In the genomic region with DNA sequence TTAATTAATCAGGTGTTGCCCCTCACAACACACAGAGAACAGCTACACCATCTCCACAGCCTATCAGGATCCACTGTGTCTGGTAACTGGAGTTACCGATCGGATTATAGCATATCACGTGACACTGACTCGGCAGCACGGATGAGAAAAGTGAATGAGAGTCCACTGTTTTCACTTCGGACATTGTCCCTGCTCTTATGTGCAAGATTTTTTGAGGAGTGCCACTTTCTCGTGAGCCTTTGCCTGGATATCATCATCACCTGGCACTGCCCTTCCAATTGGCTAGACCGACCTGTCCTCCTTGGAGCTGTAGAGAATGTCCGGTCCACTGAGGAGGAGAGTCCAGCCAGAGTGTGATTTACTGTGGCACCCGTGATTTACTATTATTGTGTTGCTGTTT, we compare ENCODE assay signal across 25 mouse cellular contexts.
A peak's percentile ranks its signal among the peaks of the same experiment; 100 is the strongest.
DNase-seq lines count a peak whose midpoint lies in the region; ATAC-seq and TF ChIP-seq lines count a peak whose summit lies in the region.
"Had no signal": no experiment of that assay in that cellular context is flagged by ENCODE, and none has a peak within 500 bp of the region (broad histone marks: within the 10 kb centered on the region; RNA-seq: fewer than 3 reads in every experiment).

No protein-coding gene starts in this region.

- no peak overlapping the region for H3K27ac ChIP-seq in intestine, postnatal 0 days (ENCODE audit: low read depth, low read length)
- no peak overlapping the region for H3K27ac ChIP-seq in intestine, embryonic 15.5 days
- H3K27ac ChIP-seq in kidney, embryonic 15.5 days: no peak overlapping the region
- H3K27ac ChIP-seq in kidney, postnatal 0 days: no peak overlapping the region
- H3K27ac ChIP-seq: embryonic facial prominence, embryonic 10.5 days; embryonic facial prominence, embryonic 12.5 days; forebrain, embryonic 13.5 days had no signal

- no peaks in the 10 kb centered on the region for H3K4me1 ChIP-seq in intestine, postnatal 0 days (replicated peaks; ENCODE audit: control insufficient read depth, insufficient read depth, low read length)
- H3K4me1 ChIP-seq in intestine, embryonic 15.5 days (replicated peaks): no peaks in the 10 kb centered on the region
- no peaks in the 10 kb centered on the region for H3K4me1 ChIP-seq in kidney, embryonic 15.5 days
- no peaks in the 10 kb centered on the region for H3K4me1 ChIP-seq in kidney, postnatal 0 days (replicated peaks; ENCODE audit: insufficient read depth, low read length)
- H3K4me1 ChIP-seq: embryonic facial prominence, embryonic 10.5 days; embryonic facial prominence, embryonic 12.5 days; forebrain, embryonic 13.5 days had no signal

- no peak overlapping the region for H3K4me2 ChIP-seq in intestine, postnatal 0 days (replicated peaks; ENCODE audit: low read depth)
- no peak overlapping the region for H3K4me2 ChIP-seq in intestine, embryonic 15.5 days (replicated peaks)
- H3K4me2 ChIP-seq in kidney, embryonic 15.5 days: peak overlapping the region; percentile 35; the same call in 1 of the 2 replicates
- peak overlapping the region; percentile 18 for H3K4me2 ChIP-seq in kidney, postnatal 0 days (ENCODE audit: low read length)
- H3K4me2 ChIP-seq: embryonic facial prominence, embryonic 12.5 days; forebrain, embryonic 13.5 days had no signal

- 80% methylated on average over 10 of the region's 10 CpGs for WGBS in intestine, postnatal 0 days
- 87% methylated on average over 10 of the region's 10 CpGs for WGBS in intestine, embryonic 15.5 days
- WGBS in kidney, embryonic 15.5 days: 53% methylated on average over 10 of the region's 10 CpGs
- 48% methylated on average over 10 of the region's 10 CpGs for WGBS in kidney, postnatal 0 days

- peak; percentile 67 for DNase-seq in heart, adult 11 months
- no peak for DNase-seq in heart, postnatal 25 days (ENCODE audit: low spot score)
- no peak for DNase-seq in kidney, postnatal 25 days
- DNase-seq in kidney, postnatal 0 days (ENCODE audit: low spot score): no peak
- DNase-seq in kidney, postnatal 10 days: no peak
- DNase-seq: adrenal gland, adult 8-10 months; adrenal gland, postnatal 14 days; adrenal gland, postnatal 36 days; B cell, adult 2 months; cerebellum, adult 11-12 months; cerebellum, adult 2 months; cerebellum, adult 9-10 months; cerebellum, postnatal 10 days; cerebellum, postnatal 25 days had no signal

- 0 out of 2 replicates have a peak, but pooled peaks have one; percentile 36 for ATAC-seq in intestine, postnatal 0 days
- ATAC-seq in intestine, embryonic 15.5 days: no peak
- no peak for ATAC-seq in kidney, embryonic 15.5 days (replicated peaks; ENCODE audit: low FRiP score)
- ATAC-seq in kidney, postnatal 0 days (replicated peaks; ENCODE audit: low FRiP score, low read depth): 0 out of 2 replicates have a peak, but pooled peaks have one; percentile 40
- ATAC-seq: activated CD4-positive, CD25-positive, alpha-beta regulatory T cell, adult 4 months; CD4-positive, CD25-positive, alpha-beta regulatory T cell, adult 4 months; forebrain, embryonic 13.5 days; Patski had no signal

- intact Hi-C loops in heart, postnatal 25 days (cut with DNase I): no loop called here

- H3K27me3 ChIP-seq in intestine, postnatal 0 days (replicated peaks; ENCODE audit: control insufficient read depth, insufficient read depth, low read length): no peaks in the 10 kb centered on the region
- H3K27me3 ChIP-seq in intestine, embryonic 15.5 days (replicated peaks): no peaks in the 10 kb centered on the region
- H3K27me3 ChIP-seq in kidney, embryonic 15.5 days: no peaks in the 10 kb centered on the region
- no peaks in the 10 kb centered on the region for H3K27me3 ChIP-seq in kidney, postnatal 0 days (ENCODE audit: insufficient read depth, low read length)
- H3K27me3 ChIP-seq: CH12.LX; embryonic facial prominence, embryonic 12.5 days; forebrain, embryonic 13.5 days; Patski had no signal

- H3K9ac ChIP-seq in intestine, postnatal 0 days (ENCODE audit: low read depth, low read length): no peak overlapping the region
- no peak overlapping the region for H3K9ac ChIP-seq in intestine, embryonic 15.5 days
- H3K9ac ChIP-seq in kidney, embryonic 15.5 days: no peak overlapping the region
- H3K9ac ChIP-seq in kidney, postnatal 0 days (ENCODE audit: low read depth, low read length): no peak overlapping the region
- H3K9ac ChIP-seq: embryonic facial prominence, embryonic 12.5 days; forebrain, embryonic 13.5 days had no signal

- 0 out of 2 replicates have a peak, but pooled peaks cover 3% of the 10 kb centered on the region for H3K36me3 ChIP-seq in intestine, postnatal 0 days (ENCODE audit: control insufficient read depth, insufficient read depth)
- H3K36me3 ChIP-seq in intestine, embryonic 15.5 days: no peaks in the 10 kb centered on the region
- no peaks in the 10 kb centered on the region for H3K36me3 ChIP-seq in kidney, embryonic 15.5 days
- H3K36me3 ChIP-seq in kidney, postnatal 0 days (ENCODE audit: insufficient read depth, low read length): no peaks in the 10 kb centered on the region
- H3K36me3 ChIP-seq: embryonic facial prominence, embryonic 10.5 days; embryonic facial prominence, embryonic 12.5 days; G1E had no signal

- no peak for TF ChIP-seq CTCF in intestine, postnatal 0 days (IDR thresholded peaks at IDR 0.05; ENCODE audit: low read depth)
- no peak for TF ChIP-seq CTCF in kidney, postnatal 0 days (IDR thresholded peaks at IDR 0.05; ENCODE audit: low read depth)

- H3K4me3 ChIP-seq in intestine, postnatal 0 days (ENCODE audit: low read depth, low read length): no peak overlapping the region
- no peak overlapping the region for H3K4me3 ChIP-seq in intestine, embryonic 15.5 days (replicated peaks)
- H3K4me3 ChIP-seq in kidney, embryonic 15.5 days (replicated peaks): no peak overlapping the region
- H3K4me3 ChIP-seq in kidney, postnatal 0 days (replicated peaks; ENCODE audit: low read depth, low read length): no peak overlapping the region
- H3K4me3 ChIP-seq: embryonic facial prominence, embryonic 10.5 days; embryonic facial prominence, embryonic 12.5 days; forebrain, embryonic 13.5 days had no signal

- H3K9me3 ChIP-seq in intestine, postnatal 0 days (ENCODE audit: control insufficient read depth): no peaks in the 10 kb centered on the region
- no peaks in the 10 kb centered on the region for H3K9me3 ChIP-seq in intestine, embryonic 15.5 days
- H3K9me3 ChIP-seq in kidney, embryonic 15.5 days (replicated peaks): no peaks in the 10 kb centered on the region
- no peaks in the 10 kb centered on the region for H3K9me3 ChIP-seq in kidney, postnatal 0 days (replicated peaks; ENCODE audit: low read length)
- H3K9me3 ChIP-seq: embryonic facial prominence, embryonic 10.5 days; embryonic facial prominence, embryonic 12.5 days; forebrain, embryonic 13.5 days; G1E had no signal

Comparison
In these comparisons a context has a peak if more than half of its experiments do, and no peak if none do; other contexts are left out.
1. ATAC-seq: peak in intestine, postnatal 0 days (single experiment) and kidney, postnatal 0 days (single experiment); none in intestine, embryonic 15.5 days (single experiment) and kidney, embryonic 15.5 days (single experiment).
2. H3K4me2 ChIP-seq: peak in kidney, embryonic 15.5 days (single experiment) and kidney, postnatal 0 days (single experiment); none in intestine, postnatal 0 days (single experiment) and intestine, embryonic 15.5 days (single experiment).